Mouse (Mus musculus) adrenal gland, postnatal 25 days (tissue): Measurements from ENCODE around the gene Ano2. TPM values are rescaled to one million over a fixed set of nuclear protein-coding genes. Genes with fewer than 3 reads are reported as not detected.

ENCODE experiments used
- DNase-seq: peaks from one replicate; pipeline ENCODE4 v3.0.0; 2021; ENCODE audit warnings: mixed read lengths
- total RNA-seq: library from RNA; stranded (reverse); gene quantifications from 2 replicates; pipeline ENCODE4 v1.2.3, GENCODE M21; 2021

Gene Ano2
- total RNA-seq, 1 experiment from 2014 or later, result not detected

GRCm38 (mm10) chr6:125914446-125914845, 224.2 kb downstream of the Ano2 start:
- DNase-seq, result no peak

GRCm38 (mm10) chr6:125922746-125923145, 232.5 kb downstream of the Ano2 start:
- DNase-seq, result no peak

DNA sequence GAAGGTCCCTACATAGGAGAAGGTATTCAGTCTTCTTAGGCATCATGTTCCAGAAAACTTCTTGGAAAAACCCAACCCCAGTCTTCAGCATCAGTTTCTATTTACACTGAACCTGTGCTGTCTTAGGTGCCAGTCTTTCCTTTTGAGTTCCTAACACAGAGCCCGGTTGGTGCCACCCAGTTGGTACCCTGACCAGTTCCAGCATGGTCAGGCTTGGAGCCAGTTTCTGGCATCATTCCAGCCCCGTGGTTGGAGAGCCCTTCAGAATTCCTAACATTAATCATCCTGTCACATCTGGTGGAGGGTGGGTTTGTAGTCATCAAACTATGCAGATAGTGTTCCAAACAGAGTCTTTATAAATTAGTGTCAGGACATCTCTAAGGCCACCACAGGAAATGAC, 234.8 kb downstream of the Ano2 start:
- DNase-seq, result peak; percentile 7

GRCm38 (mm10) chr6:125925861-125926260, 235.6 kb downstream of the Ano2 start:
- no peak for DNase-seq

- DNase-seq, result no peak
These were observed 241.7 kb downstream of the Ano2 start for GRCm38 (mm10) chr6:125931926-125932325.

DNA sequence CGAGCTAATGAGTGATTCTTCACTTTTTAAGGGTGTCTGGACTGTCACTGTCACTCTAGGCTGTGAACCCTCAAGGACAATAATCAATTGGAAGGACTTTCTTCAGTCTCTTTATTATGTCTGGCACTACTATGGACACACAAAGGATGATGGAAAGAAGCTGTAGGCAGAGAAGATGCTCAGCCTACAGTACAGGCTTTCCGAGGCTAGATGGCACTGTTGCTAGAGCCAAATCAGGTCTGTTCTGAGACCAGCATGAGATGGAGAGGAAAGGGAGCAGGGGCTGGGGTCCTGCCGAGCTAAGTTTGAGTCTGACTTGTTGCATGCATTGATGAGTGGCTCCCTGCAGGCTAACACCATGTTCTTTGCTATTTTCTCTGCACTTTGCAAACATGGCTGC, 264.7 kb downstream of the Ano2 start:
- DNase-seq, result no peak

- no peak for DNase-seq
These were observed 283.3 kb downstream of the Ano2 start for GRCm38 (mm10) chr6:125973551-125973950.

DNA sequence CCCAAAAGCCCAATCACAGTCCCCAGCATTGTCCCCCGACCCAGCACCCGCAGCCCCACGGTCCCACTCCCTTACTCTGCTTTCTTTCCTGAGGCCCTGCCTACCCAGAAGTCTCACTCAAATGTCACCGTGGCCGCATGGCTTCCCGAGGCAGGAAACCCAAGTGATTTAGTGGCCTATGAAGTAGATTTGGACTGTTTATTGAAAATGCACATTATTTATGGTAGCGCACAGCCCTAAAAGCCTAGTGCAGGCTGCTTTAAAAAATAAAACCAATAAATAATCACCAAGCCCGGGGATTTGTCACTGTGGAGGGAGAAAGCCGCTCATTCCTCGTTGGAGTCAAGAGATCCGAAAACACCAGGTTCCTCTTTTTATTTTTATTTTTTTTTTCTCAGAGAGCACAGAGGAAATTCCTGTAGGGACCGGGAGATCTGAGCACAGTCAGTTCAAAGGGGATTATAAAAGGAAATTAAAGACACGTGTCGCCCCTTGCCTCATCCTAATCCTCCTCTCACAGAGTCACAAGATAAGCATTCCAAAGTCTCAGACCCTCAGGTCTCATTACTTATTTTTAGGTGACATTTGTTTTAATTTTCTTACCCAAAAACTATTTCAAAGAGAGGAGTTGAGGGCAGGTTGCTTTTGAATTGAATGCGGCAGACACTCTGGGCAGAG, 285.7 kb downstream of the Ano2 start:
- DNase-seq, result no peak

- DNase-seq, result no peak
These were observed 289.4 kb downstream of the Ano2 start for GRCm38 (mm10) chr6:125979601-125980000.

DNA sequence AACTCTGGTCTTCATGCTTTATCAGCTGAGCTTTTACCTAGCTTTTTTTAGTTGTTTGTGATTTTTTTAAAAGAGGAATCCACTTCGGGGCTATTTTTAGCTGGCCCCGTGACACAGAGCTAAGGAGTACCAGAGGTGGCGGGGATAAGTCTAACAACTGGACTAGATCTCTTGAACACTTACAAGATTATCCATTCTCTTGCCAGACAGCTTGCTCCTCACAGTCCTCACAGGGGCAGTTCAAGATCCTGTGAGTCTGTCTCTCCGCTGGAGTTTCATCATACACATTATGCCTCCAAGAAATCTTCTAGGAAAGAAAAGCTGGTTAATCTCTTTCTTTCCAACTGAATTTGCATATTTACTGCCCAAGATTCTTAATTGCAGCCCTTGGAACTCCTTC, 293.8 kb downstream of the Ano2 start:
- no peak for DNase-seq

DNA sequence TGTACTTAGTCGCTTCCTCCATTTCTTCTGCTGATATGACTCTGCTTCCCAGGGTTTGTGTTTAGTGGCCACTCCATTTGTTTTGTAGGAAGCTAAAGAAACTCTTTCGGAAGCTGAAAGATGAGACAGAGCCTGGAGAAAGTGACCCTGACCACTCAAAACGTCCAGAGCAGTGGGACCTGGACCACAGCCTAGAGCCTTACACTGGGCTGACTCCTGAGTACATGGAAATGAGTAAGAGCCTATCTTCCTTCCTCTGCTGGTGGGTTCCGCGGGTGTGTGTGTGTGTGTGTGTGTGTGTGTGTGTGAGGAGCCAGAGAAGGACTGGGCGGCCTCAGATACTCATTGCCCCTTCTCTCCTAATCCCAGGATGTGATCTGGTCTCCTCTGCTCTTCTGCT, 302.5 kb downstream of the Ano2 start:
- DNase-seq, result peak; percentile 9

- DNase-seq, result no peak
These were observed 311.6 kb downstream of the Ano2 start for GRCm38 (mm10) chr6:126001797-126002196.

DNA sequence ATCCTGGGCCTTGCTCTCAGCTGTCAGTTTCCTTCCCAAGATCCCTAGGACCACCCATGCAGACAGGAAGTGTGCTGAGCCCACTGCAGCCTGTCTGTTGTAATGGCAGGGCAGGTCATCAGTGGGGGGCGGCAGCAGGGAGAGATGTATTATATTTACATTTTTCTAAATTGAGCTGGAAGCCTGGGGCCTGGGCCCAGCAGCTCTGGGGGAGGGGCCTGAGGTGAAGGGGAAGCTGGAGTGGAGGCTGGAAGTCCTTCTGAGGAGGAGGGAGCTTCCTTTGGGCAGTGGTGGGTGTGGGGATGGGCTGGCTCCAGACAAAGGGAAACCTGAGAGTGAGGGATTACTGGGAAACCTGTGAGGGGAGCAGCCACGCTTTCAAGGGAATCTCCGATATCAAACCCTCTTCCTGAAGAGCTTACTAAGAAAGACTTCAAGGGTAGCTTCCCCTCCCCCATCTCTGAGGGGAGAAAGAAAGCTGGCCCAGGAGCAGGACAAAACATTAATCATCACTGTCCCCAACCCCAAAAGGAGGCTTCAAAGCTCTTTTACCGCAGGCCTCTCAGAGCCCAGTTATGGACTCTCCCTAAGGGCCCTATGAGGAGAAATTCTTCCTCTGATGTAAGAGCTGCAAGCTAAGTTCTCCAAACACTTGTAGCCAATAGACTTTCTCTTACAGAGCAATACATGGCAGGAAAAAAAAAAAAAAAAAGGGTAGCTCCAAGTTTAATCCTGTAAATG, 313.0 kb downstream of the Ano2 start:
- no peak for DNase-seq

- no peak for DNase-seq
These were observed 316.4 kb downstream of the Ano2 start for GRCm38 (mm10) chr6:126006647-126007046.

DNA sequence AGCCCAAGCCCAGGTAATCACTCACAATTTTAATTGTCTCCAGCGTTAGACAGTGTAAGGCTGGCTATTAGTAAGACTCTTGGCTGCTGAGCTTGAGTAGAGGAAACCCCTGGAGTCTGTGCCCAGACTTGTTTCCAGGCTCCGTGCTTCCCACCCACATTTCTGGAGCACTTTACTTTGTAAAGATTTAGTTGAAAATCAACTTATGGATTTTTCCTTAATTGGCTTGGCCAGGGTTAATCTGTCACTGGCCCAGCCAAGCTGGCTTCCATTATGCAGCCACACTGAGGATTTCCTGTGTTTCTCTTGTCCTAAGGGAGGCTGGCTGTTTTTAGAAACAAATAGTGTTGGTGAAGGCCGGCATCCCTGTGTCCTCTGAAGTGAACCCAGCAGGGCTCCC, 318.9 kb downstream of the Ano2 start:
- DNase-seq, result no peak

DNA sequence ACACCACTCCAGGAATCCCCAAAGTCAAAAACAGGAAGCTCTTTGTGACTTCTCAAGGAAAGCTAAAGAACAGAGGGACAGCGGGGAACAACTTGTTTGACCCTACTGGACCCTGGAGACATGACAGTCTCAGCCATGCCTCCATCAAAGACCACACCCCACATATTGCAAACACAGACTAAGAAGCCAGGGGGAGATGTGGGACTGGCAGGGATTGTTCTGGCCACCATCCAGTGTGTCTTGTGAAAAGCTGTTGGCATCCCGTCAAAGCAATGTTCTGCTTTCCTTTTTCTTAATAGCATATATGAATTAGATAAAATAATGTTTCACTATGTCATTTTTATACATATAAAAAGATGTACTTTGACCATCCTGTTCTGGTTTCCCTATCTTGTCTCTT, 326.8 kb downstream of the Ano2 start:
- no peak for DNase-seq

DNA sequence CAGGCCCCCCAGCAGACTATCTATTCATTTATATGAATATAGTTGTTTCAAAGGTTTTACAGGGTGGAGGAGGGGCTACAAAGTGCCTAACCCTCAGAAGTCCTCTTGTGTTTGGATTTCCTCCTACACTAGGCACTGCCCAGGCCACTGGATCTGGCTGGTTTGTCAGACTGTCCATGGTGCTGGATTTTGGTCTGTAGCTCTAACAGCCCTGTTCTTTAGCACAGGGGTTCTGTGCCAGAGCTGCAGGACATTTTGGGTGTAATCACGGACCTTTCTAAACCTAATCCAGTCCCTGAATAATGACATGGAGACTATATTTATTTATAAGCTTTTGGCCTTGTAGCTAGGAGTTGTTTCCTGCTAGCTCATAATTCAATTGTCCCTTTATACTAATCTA, 328.2 kb downstream of the Ano2 start:
- no peak for DNase-seq

- DNase-seq, result no peak
These were observed 343.6 kb downstream of the Ano2 start for GRCm38 (mm10) chr6:126033693-126034402.

GRCm38 (mm10) chr6:126034403-126034724, 344.1 kb downstream of the Ano2 start:
- no peak for DNase-seq

DNA sequence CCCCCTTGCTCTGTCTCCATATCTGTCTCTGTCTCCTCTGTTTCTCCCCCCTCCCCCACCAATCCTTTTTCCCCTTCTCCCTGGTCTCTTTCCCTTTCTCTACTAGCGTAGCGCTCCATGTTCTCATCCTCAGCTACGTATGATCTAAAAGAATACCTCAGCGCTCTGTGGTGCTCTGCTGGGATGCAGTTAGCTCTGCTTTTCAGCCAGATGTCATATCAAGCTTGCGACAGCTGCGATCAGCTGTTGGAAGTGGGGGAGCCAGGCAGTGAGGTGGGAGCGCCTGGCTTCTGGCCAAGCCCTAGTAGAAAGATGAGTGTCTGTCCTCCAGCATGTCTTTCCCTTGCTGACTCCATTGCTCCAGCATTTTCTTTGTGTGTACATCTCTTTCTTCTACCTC, 344.5 kb downstream of the Ano2 start:
- DNase-seq, result no peak

DNA sequence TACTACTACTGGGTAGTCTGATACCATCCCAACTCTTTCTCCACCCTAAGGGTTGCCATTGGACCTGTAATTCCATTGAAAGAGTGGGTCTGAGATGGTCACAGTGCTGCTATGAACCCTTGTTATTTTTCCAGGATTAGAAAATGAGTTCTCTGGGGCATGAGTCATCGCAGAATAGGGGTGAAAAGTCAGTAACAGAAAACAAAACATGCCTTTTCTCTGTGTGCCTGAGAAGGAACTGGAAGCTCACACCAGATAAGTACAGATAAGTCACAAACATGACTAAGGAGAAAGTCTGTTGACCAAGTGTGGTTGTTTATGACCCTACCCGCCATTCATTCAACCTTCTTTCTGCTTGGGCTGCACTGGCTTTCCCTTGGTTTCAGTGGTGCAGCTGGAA, 345.4 kb downstream of the Ano2 start:
- DNase-seq, result no peak

DNA sequence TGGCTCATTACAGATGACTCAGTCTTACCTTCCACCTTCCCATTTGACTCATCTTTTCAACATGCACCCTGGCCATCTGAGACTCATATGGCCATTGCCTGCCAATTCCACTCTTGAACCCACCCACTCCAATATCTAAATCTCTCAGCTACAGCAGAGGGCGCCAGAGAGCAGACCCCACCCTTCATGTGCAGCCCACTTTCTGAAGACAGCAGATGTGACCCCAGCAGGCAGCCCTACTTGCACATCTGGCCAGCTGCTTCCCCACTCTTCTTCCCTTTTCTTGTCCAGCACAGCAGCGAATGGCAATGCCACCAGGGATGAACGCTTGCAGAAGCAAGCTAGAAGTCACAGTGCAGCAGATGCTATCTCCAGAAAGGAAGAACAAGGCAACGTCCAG, 355.7 kb downstream of the Ano2 start:
- DNase-seq, result peak; percentile 11

GRCm38 (mm10) chr6:126048206-126048605, 358.0 kb downstream of the Ano2 start:
- no peak for DNase-seq

DNA sequence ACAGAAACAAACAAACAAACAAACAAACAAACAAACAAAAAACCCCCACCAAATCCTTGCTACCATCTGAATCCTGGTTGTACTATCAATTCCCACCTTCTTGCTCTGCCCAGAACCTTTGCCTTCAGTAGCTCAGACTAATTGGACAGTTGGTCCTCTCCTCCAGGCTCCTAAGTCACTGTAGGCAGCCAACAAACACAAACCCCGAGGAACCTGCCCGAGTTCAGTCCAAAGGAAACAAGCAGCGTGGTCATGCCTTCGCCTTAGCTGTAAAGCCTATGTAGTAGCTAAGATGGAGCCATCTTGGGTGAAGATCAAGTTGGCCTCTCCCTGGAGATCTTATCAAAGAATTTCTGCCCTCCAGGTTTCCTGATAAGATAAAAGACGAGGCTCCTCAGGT, 362.9 kb downstream of the Ano2 start:
- DNase-seq, result no peak
